Comparison of ENCODE assay signal across 24 mouse cellular contexts in genomic region chr8:48706666-48707065, GRCm38 (mm10).
DNase-seq lines count a peak whose midpoint lies in the region; ATAC-seq and TF ChIP-seq lines count a peak whose summit lies in the region.
"Had no signal": no experiment of that assay in that cellular context is flagged by ENCODE, and none has a peak within 500 bp of the region (broad histone marks: within the 10 kb centered on the region; RNA-seq: fewer than 3 reads in every experiment).

No protein-coding gene starts in this region.

- no peaks in the 10 kb centered on the region for H3K27me3 ChIP-seq in midbrain, embryonic 11.5 days (ENCODE audit: control insufficient read depth, insufficient read depth, low read length)
- H3K27me3 ChIP-seq in midbrain, embryonic 10.5 days (ENCODE audit: low read depth, poor library complexity, severe bottlenecking), result no peaks in the 10 kb centered on the region
- H3K27me3 ChIP-seq in Patski, result no peaks in the 10 kb centered on the region
- no peaks in the 10 kb centered on the region for H3K27me3 ChIP-seq in embryonic facial prominence, embryonic 14.5 days (replicated peaks; ENCODE audit: control insufficient read depth, insufficient read depth, low read length)
- no peaks in the 10 kb centered on the region for H3K27me3 ChIP-seq in forebrain, postnatal 0 days (ENCODE audit: insufficient read depth, low read length)
- H3K27me3 ChIP-seq: forebrain, embryonic 12.5 days; forebrain, embryonic 15.5 days; hindbrain, embryonic 13.5 days had no signal

- in situ Hi-C loops in Patski (cut with MboI; ENCODE audit: low pct_unique_long_range_greater_than_20kb), result no loop called here

- no peak overlapping the region for H3K9ac ChIP-seq in midbrain, embryonic 11.5 days (ENCODE audit: low read length)
- no peak overlapping the region for H3K9ac ChIP-seq in embryonic facial prominence, embryonic 14.5 days (ENCODE audit: low read depth, low read length)
- H3K9ac ChIP-seq in forebrain, postnatal 0 days, result no peak overlapping the region
- H3K9ac ChIP-seq: forebrain, embryonic 12.5 days; forebrain, embryonic 15.5 days; hindbrain, embryonic 13.5 days had no signal

- no peaks in the 10 kb centered on the region for H3K36me3 ChIP-seq in midbrain, embryonic 11.5 days (ENCODE audit: control insufficient read depth, insufficient read depth, low read length)
- peaks cover 24% of the 10 kb centered on the region for H3K36me3 ChIP-seq in midbrain, embryonic 10.5 days
- H3K36me3 ChIP-seq in embryonic facial prominence, embryonic 14.5 days (ENCODE audit: control insufficient read depth, insufficient read depth, low read length), result no peaks in the 10 kb centered on the region
- H3K36me3 ChIP-seq in forebrain, postnatal 0 days (ENCODE audit: insufficient read depth), result no peaks in the 10 kb centered on the region
- H3K36me3 ChIP-seq: forebrain, embryonic 12.5 days; forebrain, embryonic 15.5 days; hindbrain, embryonic 10.5 days; hindbrain, embryonic 13.5 days had no signal

- 89% methylated on average over 6 of the region's 6 CpGs for WGBS in midbrain, embryonic 11.5 days
- 91% methylated on average over 6 of the region's 6 CpGs for WGBS in midbrain, embryonic 10.5 days
- 75% methylated on average over 6 of the region's 6 CpGs for WGBS in embryonic facial prominence, embryonic 14.5 days
- WGBS in forebrain, postnatal 0 days, result 92% methylated on average over 6 of the region's 6 CpGs

- TF ChIP-seq CTCF in Patski (IDR thresholded peaks at IDR 0.05), result no peak
- no peak for TF ChIP-seq CTCF in forebrain, postnatal 0 days (IDR thresholded peaks at IDR 0.05; ENCODE audit: low read depth)

- CTCF ChIA-PET in Patski (lab: Charles Lee), result interaction anchor here (1.9 kb wide), 1 partner anchor 18 kb away, joined by 6 read pairs; no protein-coding TSS in a partner anchor

- no peak overlapping the region for H3K4me2 ChIP-seq in midbrain, embryonic 11.5 days
- no peak overlapping the region for H3K4me2 ChIP-seq in embryonic facial prominence, embryonic 14.5 days (ENCODE audit: low read depth, low read length)
- H3K4me2 ChIP-seq in forebrain, postnatal 0 days (ENCODE audit: low read depth), result no peak overlapping the region
- H3K4me2 ChIP-seq: forebrain, embryonic 12.5 days; forebrain, embryonic 15.5 days; heart, embryonic 11.5 days; hindbrain, embryonic 13.5 days had no signal

- H3K4me3 ChIP-seq in midbrain, embryonic 11.5 days (ENCODE audit: low read depth, low read length), result no peak overlapping the region
- H3K4me3 ChIP-seq in midbrain, embryonic 10.5 days, result no peak overlapping the region
- H3K4me3 ChIP-seq in embryonic facial prominence, embryonic 14.5 days (ENCODE audit: low read depth, low read length), result no peak overlapping the region
- H3K4me3 ChIP-seq in forebrain, postnatal 0 days (ENCODE audit: low read depth, low read length), result no peak overlapping the region
- H3K4me3 ChIP-seq: erythroblast, embryonic 14.5 days; forebrain, embryonic 12.5 days; forebrain, embryonic 15.5 days; hindbrain, embryonic 10.5 days; hindbrain, embryonic 13.5 days had no signal

- no peak overlapping the region for H3K27ac ChIP-seq in midbrain, embryonic 11.5 days (ENCODE audit: low read depth, low read length)
- H3K27ac ChIP-seq in midbrain, embryonic 10.5 days (replicated peaks), result no peak overlapping the region
- no peak overlapping the region for H3K27ac ChIP-seq in embryonic facial prominence, embryonic 14.5 days (replicated peaks; ENCODE audit: low read depth, low read length)
- H3K27ac ChIP-seq in forebrain, postnatal 0 days (ENCODE audit: low read depth, low read length), result no peak overlapping the region
- H3K27ac ChIP-seq: forebrain, embryonic 12.5 days; forebrain, embryonic 15.5 days; hindbrain, embryonic 10.5 days; hindbrain, embryonic 13.5 days had no signal

- H3K4me1 ChIP-seq in midbrain, embryonic 11.5 days (ENCODE audit: control insufficient read depth, insufficient read depth, low read length), result no peaks in the 10 kb centered on the region
- no peaks in the 10 kb centered on the region for H3K4me1 ChIP-seq in midbrain, embryonic 10.5 days
- H3K4me1 ChIP-seq in embryonic facial prominence, embryonic 14.5 days (ENCODE audit: control insufficient read depth, insufficient read depth, low read length), result peaks cover 4% of the 10 kb centered on the region; the same call in 1 of the 2 replicates
- H3K4me1 ChIP-seq in forebrain, postnatal 0 days (ENCODE audit: insufficient read depth), result no peaks in the 10 kb centered on the region
- H3K4me1 ChIP-seq: forebrain, embryonic 12.5 days; forebrain, embryonic 15.5 days; hindbrain, embryonic 10.5 days had no signal

- POLR2A ChIA-PET in Patski (lab: Charles Lee), result no interaction called here

- no peaks in the 10 kb centered on the region; the same call in 1 of the 2 replicates for H3K9me3 ChIP-seq in midbrain, embryonic 11.5 days (ENCODE audit: control insufficient read depth, low read length)
- H3K9me3 ChIP-seq in midbrain, embryonic 10.5 days (replicated peaks), result peaks cover 8% of the 10 kb centered on the region; the same call in 1 of the 2 replicates
- peaks cover 13% of the 10 kb centered on the region; the same call in 1 of the 2 replicates for H3K9me3 ChIP-seq in embryonic facial prominence, embryonic 14.5 days (ENCODE audit: control insufficient read depth, low read length)
- 0 out of 2 replicates have a peak, but pooled peaks cover 3% of the 10 kb centered on the region for H3K9me3 ChIP-seq in forebrain, postnatal 0 days (ENCODE audit: low read length)
- H3K9me3 ChIP-seq: forebrain, embryonic 12.5 days had no signal

- DNase-seq in midbrain, embryonic 11.5 days (ENCODE audit: low spot score, missing footprints), result peak; percentile 72
- DNase-seq in midbrain, embryonic 10.5 days (ENCODE audit: low spot score), result no peak
- no peak for DNase-seq in Patski (ENCODE audit: low read depth, low spot score)
- peak; percentile 66 for DNase-seq in R1 (ENCODE audit: low read depth, low spot score)
- no peak for DNase-seq in embryonic facial prominence, embryonic 14.5 days (ENCODE audit: low spot score)
- DNase-seq in forebrain, postnatal 0 days, result no peak
- DNase-seq: adrenal gland, adult 2 months; adrenal gland, postnatal 14 days; cerebellum, adult 11 months; cerebellum, adult 2 months; cerebellum, adult 9-11 months; cerebellum, postnatal 25 days; gastrocnemius, postnatal 10 days; gastrocnemius, postnatal 36 days had no signal

- ATAC-seq in midbrain, embryonic 11.5 days (ENCODE audit: low FRiP score), result no peak
- peak; percentile 47 for ATAC-seq in Patski
- ATAC-seq in embryonic facial prominence, embryonic 14.5 days (ENCODE audit: low read depth), result peak; percentile 26; the same call in 1 of the 2 replicates
- ATAC-seq in forebrain, postnatal 0 days, result no peak
- ATAC-seq: CD4-positive, CD25-positive, alpha-beta regulatory T cell, adult 4 months; forebrain, embryonic 15.5 days; hindbrain, embryonic 16.5 days; inflammation-experienced regulatory T-cells, adult 6 months; intestine, postnatal 0 days had no signal

Comparison
In these comparisons a context has a peak if more than half of its experiments do, and no peak if none do; other contexts are left out.
1. DNase-seq: peak in midbrain, embryonic 11.5 days (single experiment) and R1 (single experiment); none in midbrain, embryonic 10.5 days (single experiment), Patski (single experiment), embryonic facial prominence, embryonic 14.5 days (single experiment) and forebrain, postnatal 0 days (single experiment).
2. ATAC-seq: peak in Patski (single experiment) and embryonic facial prominence, embryonic 14.5 days (single experiment); none in midbrain, embryonic 11.5 days (single experiment) and forebrain, postnatal 0 days (single experiment).